Comparison of ENCODE assay signal across 8 mouse cellular contexts in genomic region chr4:83323201-83323903, GRCm38 (mm10). TPM values are rescaled to one million over a fixed set of nuclear protein-coding genes. Genes with fewer than 3 reads are reported as not detected.
DNase-seq lines count a peak whose midpoint lies in the region; ATAC-seq lines count a peak whose summit lies in the region.

No protein-coding gene starts in this region.

- intact Hi-C loops in gastrocnemius, postnatal 14 days (cut with DNase I; ENCODE audit: low total_unique reads): no loop called here
- intact Hi-C loops in left cerebral cortex, postnatal 4 days (cut with DNase I): no loop called here

- ATAC-seq in common myeloid progenitor, adult 5-6 weeks (replicated peaks; ENCODE audit: low read depth, poor library complexity, severe bottlenecking): peak; percentile 31; the same call in 1 of the 2 replicates
- ATAC-seq in inflammation-experienced regulatory T-cells, adult 6 months: peak; percentile 20

- DNase-seq in ZHBTc4 (ENCODE audit: low read depth, low spot score): peak; percentile 91
- peak; percentile 83 for DNase-seq in gastrocnemius, postnatal 14 days
- DNase-seq in left cerebral cortex, postnatal 4 days: peak; percentile 75
- DNase-seq in mesoderm, embryonic 11.5 days (ENCODE audit: low read depth, low spot score): peak; percentile 69
- peak; percentile 30 to 32 for DNase-seq in right cerebral cortex, postnatal 36 days (ENCODE audit: low spot score in 2 of 2)
- peak; percentile 70 to 80 for DNase-seq in urinary bladder, postnatal 36 days (ENCODE audit: low spot score in 2 of 2)

RNA-seq across cellular contexts. Expression of gene Ttc39b, which starts 0.7 kb away (rescaled TPM):
- 1.5 and 5.8 TPM in 2 replicates for total RNA-seq in common myeloid progenitor, adult 5-6 weeks (2017)
- total RNA-seq in gastrocnemius, postnatal 14 days (2021): 1 to 10 TPM; 5.7 to 6.2 TPM
- 100 to 1,000 TPM; 108 to 137 (median 120) TPM for polyA plus RNA-seq in inflammation-experienced regulatory T-cells, adult 6 months (2017; shearing (Covaris generic))
- total RNA-seq in left cerebral cortex, postnatal 4 days (2021): 10 to 100 TPM; 19.7 to 22.8 TPM

Comparison
In these comparisons a context has a peak if more than half of its experiments do, and no peak if none do; other contexts are left out.
1. Peak in every context shown above with its lines: DNase-seq and ATAC-seq.
2. DNase-seq: peak in every context shown above with its lines; median percentile 91 in ZHBTc4; 83 in gastrocnemius, postnatal 14 days; 75 in left cerebral cortex, postnatal 4 days; 75 in urinary bladder, postnatal 36 days; 69 in mesoderm, embryonic 11.5 days; 31 in right cerebral cortex, postnatal 36 days.